Mouse (Mus musculus) testis, adult 2 months (tissue): Measurements from ENCODE around the gene Nufip2.

Experiments
- CTCF ChIP-seq: fragments of 200-500 bp; IDR thresholded peaks from 2 replicates; pipeline ENCODE4 v1.5.1; 2012; ENCODE audit warnings: low read depth, mild to moderate bottlenecking, inconsistent platforms, low read length, moderate library complexity; ENCODE audit not compliant: control insufficient read depth, insufficient read depth, insufficient replicate concordance
- POLR2A ChIP-seq: fragments of 200-500 bp; IDR thresholded peaks from 2 replicates; pipeline ENCODE4 v1.6.1; 2012; ENCODE audit warnings: low read depth, mild to moderate bottlenecking, inconsistent platforms, low read length, moderate library complexity; ENCODE audit not compliant: control insufficient read depth

DNA sequence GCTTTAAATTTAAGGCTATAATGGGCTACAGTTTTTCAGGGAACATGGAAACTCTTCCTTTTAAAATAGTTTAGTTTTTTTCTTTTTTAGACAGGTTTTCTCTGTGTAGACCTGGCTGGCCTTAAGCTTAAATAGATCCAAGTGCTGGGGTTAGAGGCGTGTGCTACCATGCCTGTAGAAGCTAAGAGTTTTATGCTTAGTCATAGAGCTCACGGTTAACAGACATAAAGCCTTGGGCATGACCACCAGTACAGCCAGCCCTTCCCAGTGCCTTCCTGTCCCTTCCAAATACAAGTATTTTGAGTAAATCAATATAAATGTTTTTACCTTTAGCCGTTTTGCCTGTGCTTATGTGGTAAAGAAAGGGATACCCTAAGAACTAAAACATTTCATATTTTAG is 20.0 kb downstream of the Nufip2 start:
- TF ChIP-seq POLR2A (no peak), CTCF (no peak)
